Mouse (Mus musculus) layer of hippocampus, postnatal 36 days (tissue): Measurements from ENCODE around the gene Vmn1r221. TPM values are rescaled to one million over a fixed set of nuclear protein-coding genes. Genes with fewer than 3 reads are reported as not detected.
A peak's percentile ranks its signal among the peaks of the same experiment; 100 is the strongest.
"Not testable (repeated sequence)": the region's sequence is repeated elsewhere in the genome, so short reads cannot be mapped to it uniquely, and the experiment has no call there.

ENCODE experiments used
- DNase-seq, 2 experiments: peaks; one replicate each; pipeline ENCODE4 v3.0.0; 2022
- total RNA-seq, 2 experiments: library from RNA; stranded (reverse); gene quantifications; 2 replicates each; pipeline ENCODE4 v1.2.3; 2021

The Vmn1r221 gene
- not detected for total RNA-seq

DNA sequence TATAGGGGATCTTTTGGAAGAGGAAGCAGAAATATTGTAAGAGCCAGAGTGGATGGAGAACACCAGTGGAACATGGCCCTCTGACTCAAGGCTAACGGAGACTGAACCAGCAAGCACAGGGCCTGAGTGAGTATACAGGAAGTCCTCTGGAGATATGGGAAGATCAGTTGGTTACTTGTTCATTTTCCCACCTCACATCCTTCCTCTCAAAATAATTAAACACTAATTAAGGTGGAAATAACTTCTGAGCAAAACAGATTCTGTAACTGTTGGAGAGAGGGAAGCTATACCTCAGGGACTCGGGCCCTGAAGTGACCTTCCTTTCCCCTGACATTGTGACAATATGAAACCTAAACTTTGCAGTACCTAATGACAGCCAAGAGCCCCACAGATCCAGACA is at the start of gene Vmn1r221:
Gene Vmn1r221 (plus strand): TSS at position 301 of the 400 bp plus-strand sequence.
- not testable (repeated sequence) for DNase-seq

DNA sequence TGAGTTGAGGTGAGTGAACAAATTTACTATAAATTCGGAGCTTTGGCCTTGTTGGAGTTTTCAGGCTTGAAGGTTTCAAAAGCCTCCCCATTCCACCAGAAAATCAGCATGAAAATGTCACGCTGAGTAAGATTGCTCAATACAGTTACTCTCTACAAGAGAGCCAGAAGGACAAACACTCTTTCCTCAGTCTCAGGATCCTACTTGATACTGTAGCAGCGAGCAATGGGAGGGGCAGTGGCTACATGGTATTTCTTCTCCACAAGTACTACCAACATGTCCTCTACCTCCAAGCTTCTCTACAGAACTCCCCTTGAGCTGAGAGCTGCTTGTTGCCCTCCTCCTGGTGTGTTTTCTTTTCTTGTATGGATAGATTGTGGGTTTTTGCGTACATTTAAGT is 47.5 kb upstream of the Vmn1r221 start:
- not testable (repeated sequence) for DNase-seq

- DNase-seq, result no peak
Observed at GRCm38 (mm10) chr13:23187875-23188274, 26.1 kb upstream of the Vmn1r221 start, which contains the start of gene Vmn1r220. TSS of gene Vmn1r220 (minus strand) at chr13:23187975.

GRCm38 (mm10) chr13:23203885-23204284 is 10.0 kb upstream of the Vmn1r221 start:
- DNase-seq, result not testable (repeated sequence)

DNA sequence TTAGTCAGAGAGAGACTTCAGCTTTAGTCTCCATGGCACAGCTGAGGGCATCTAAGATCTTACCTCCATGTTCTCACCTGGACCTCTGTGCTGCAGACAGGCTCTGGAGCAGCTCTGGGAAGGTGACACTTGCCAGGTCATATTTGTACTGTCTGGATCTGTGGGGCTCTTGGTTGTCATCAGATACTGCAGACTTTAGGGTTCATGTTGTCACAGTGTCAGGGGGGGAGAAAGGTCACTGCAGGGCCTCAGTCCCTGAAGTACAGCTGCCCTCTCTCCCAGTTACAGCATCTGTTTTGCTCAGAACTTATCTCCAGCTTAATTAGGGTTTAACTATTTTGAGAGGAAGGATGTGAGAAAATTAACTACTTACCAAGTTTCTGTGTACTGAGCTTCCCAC is 21.9 kb downstream of the Vmn1r221 start, which contains the start of gene Vmn1r222:
Gene Vmn1r222 (minus strand): TSS at position 101 of the 400 bp plus-strand sequence.
- DNase-seq, result not testable (repeated sequence)

DNA sequence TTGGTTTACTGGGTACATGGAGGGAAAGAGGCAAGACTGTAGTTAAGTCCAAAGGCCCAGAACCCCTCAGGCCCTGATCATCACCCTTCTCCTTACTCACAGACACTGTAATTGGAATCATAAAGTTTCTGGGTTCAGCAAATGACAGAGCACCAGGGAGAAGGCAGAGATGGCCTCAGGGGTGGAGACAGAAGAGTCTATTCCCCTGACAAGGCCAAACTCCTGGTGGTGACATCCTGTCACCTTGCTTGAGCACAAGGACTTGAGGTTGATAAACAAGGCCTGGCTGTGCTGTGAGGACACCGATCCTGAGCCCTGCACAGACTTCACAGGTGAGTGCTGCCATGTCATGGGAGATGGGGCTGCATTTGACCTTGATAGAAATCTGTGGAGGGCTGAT is 32.9 kb downstream of the Vmn1r221 start, which contains the start of gene Vmn1r223:
Gene Vmn1r223 (plus strand): TSS at position 301 of the 400 bp plus-strand sequence.
- DNase-seq, result not testable (repeated sequence)

DNA sequence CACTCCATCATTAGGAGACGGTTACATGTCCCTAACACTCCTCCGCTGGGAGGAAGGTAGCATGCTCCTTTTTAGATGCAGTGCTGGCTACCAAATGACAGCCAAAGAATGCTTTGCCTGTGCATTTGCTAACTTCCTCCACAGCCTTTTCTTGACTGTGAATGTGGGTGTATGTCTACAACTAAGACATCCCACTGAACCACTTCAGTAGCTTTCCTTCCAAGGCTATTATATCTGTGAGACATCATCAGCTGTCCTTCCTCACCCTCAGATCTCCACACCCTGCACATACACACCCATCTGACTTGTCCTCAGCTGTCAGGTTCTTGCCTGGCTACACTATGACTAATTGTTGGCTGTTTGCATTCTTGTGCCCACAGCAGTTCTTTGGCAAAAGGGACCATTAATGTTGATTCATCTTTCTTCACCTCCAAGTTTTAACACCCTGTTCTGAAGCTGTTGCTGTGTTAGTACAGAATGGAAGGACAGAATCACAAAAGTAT is 44.7 kb downstream of the Vmn1r221 start:
- DNase-seq, result no peak

DNA sequence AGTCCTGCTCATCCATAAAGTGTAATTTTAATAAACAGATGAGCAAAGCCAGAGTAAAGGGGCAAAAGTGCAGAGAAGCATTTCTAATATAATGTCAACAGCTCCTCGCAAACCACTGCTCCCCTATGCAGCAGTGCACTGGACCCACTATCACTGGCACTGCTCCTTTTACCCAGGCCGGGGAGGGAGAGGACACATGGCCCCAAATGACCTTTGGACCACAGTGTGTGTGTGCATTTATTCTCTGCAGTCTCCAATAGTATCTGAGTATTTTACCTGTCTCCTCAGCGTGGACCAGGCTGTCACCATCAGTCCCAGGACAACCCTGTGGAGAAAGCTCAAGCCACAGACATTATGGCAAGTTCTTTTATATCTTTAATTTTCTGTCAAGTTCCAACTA is 54.7 kb downstream of the Vmn1r221 start:
- not testable (repeated sequence) for DNase-seq

- DNase-seq, result not testable (repeated sequence)
Observed at GRCm38 (mm10) chr13:23269127-23269526, 55.2 kb downstream of the Vmn1r221 start.

DNA sequence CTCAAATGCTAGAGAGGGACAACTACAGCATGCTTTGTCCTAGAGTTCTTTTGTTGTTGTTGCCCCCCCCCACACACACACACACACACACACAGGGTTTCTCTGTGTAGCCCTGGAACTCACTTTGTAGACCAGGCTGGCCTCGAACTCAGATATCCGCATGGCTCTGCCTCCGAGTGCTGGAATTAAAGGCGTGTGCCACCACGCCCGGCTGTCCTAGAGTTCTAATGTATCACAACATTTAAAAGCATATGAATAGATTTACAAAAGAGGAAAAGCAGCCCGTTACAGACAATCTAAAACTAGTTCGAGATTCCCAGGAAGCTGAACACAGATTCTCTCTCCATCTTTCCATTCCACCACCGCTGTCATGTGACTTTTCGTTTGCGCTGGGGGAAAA is 55.8 kb downstream of the Vmn1r221 start:
- no peak for DNase-seq

- DNase-seq, result peak; percentile 51 to 62
Observed at GRCm38 (mm10) chr13:23270321-23271101, 56.6 kb downstream of the Vmn1r221 start.

Other genes with a start within 250 kb of the Vmn1r221 start
- gene Vmn1r213, start 206.5 kb upstream of the Vmn1r221 start, total RNA-seq, result not detected
- gene Vmn1r214, start 183.7 kb upstream of the Vmn1r221 start, total RNA-seq, result not detected
- not detected for gene Vmn1r215, start 146.1 kb upstream of the Vmn1r221 start, total RNA-seq
- gene Vmn1r217, start 95.9 kb upstream of the Vmn1r221 start, total RNA-seq, result not detected
- gene Vmn1r218, start 81.0 kb upstream of the Vmn1r221 start, total RNA-seq, result not detected
- not detected for gene Vmn1r219, start 54.8 kb upstream of the Vmn1r221 start, total RNA-seq
- gene Vmn1r220, start 26.2 kb upstream of the Vmn1r221 start, total RNA-seq, result not detected
- not detected for gene Vmn1r222, start 21.8 kb downstream of the Vmn1r221 start, total RNA-seq
- gene Vmn1r223, start 33.0 kb downstream of the Vmn1r221 start, total RNA-seq, result not detected
- gene Zfp322a, start 155.1 kb downstream of the Vmn1r221 start, total RNA-seq, result 10 to 100 TPM; 37.7 to 38.8 TPM
- gene Abt1, start 209.7 kb downstream of the Vmn1r221 start, total RNA-seq, result 1 to 10 TPM; 7.9 to 8.7 TPM